Mouse (Mus musculus) adrenal gland (tissue): ENCODE measurements around the gene Fam83d.

Source experiments
- intact Hi-C: fragments of 180-260 bp; cut with DNase I; formaldehyde crosslinking; loops from one replicate; pipeline ENCODE4 v1.15.1; 2025

Fam83d gene

GRCm38 (mm10) chr2:158743518-158744141 lies 24.3 kb upstream of the Fam83d start:
- intact Hi-C loops: loop anchor here (5.0 kb wide), 1 partner anchor 191 kb away; no protein-coding TSS in a partner anchor

GRCm38 (mm10) chr2:158745049-158745482 lies 22.8 kb upstream of the Fam83d start:
- intact Hi-C loops: loop anchor here (5.0 kb wide), 2 partner anchors 78 to 93 kb away; partner anchors contain the start of gene Ppp1r16b

- intact Hi-C loops: loop anchor here (5.0 kb wide), 2 partner anchors 79 to 94 kb away; partner anchors contain the start of gene Ppp1r16b
Observed at GRCm38 (mm10) chr2:158746164-158746563, 21.7 kb upstream of the Fam83d start.

GRCm38 (mm10) chr2:158749366-158749765 lies 18.5 kb upstream of the Fam83d start:
- intact Hi-C loops: loop anchor here (5.0 kb wide), 2 partner anchors 82 to 97 kb away; partner anchors contain the start of gene Ppp1r16b

GRCm38 (mm10) chr2:158760231-158760630 lies 7.7 kb upstream of the Fam83d start:
- intact Hi-C loops: no loop called here

- intact Hi-C loops: no loop called here
Observed at GRCm38 (mm10) chr2:158762339-158762738, 5.6 kb upstream of the Fam83d start.

GRCm38 (mm10) chr2:158768350-158768749 lies 457 bp downstream of the Fam83d start:
- intact Hi-C loops: loop anchor here (5.0 kb wide), 1 partner anchor 84 kb away; no protein-coding TSS in a partner anchor

- intact Hi-C loops: loop anchor here (5.0 kb wide), 1 partner anchor 84 kb away; no protein-coding TSS in a partner anchor
Observed at GRCm38 (mm10) chr2:158768771-158769170, 878 bp downstream of the Fam83d start.

GRCm38 (mm10) chr2:158770126-158770757 lies 2.3 kb downstream of the Fam83d start:
- intact Hi-C loops: no loop called here

- intact Hi-C loops: no loop called here
Observed at GRCm38 (mm10) chr2:158771066-158771763, 3.3 kb downstream of the Fam83d start.

- intact Hi-C loops: no loop called here
Observed at GRCm38 (mm10) chr2:158772808-158773207, 4.9 kb downstream of the Fam83d start.

- intact Hi-C loops: no loop called here
Observed at GRCm38 (mm10) chr2:158774886-158775285, 7.0 kb downstream of the Fam83d start.

GRCm38 (mm10) chr2:158776716-158777115 lies 8.8 kb downstream of the Fam83d start:
- intact Hi-C loops: no loop called here

GRCm38 (mm10) chr2:158777490-158777889 lies 9.6 kb downstream of the Fam83d start:
- intact Hi-C loops: no loop called here

- intact Hi-C loops: no loop called here
Observed at GRCm38 (mm10) chr2:158778349-158778748, 10.5 kb downstream of the Fam83d start.

- intact Hi-C loops: no loop called here
Observed at GRCm38 (mm10) chr2:158781126-158781525, 13.2 kb downstream of the Fam83d start.

- intact Hi-C loops: no loop called here
Observed at GRCm38 (mm10) chr2:158786927-158787795, 19.3 kb downstream of the Fam83d start.

GRCm38 (mm10) chr2:158794494-158795004 lies 26.7 kb downstream of the Fam83d start, which contains the start of gene Dhx35:
Dhx35 (plus strand) TSS chr2:158794807.
- intact Hi-C loops: no loop called here

GRCm38 (mm10) chr2:158795043-158795442 lies 27.1 kb downstream of the Fam83d start:
- intact Hi-C loops: no loop called here

GRCm38 (mm10) chr2:158795875-158796274 lies 28.0 kb downstream of the Fam83d start:
- intact Hi-C loops: no loop called here

GRCm38 (mm10) chr2:158799328-158799727 lies 31.4 kb downstream of the Fam83d start:
- intact Hi-C loops: no loop called here
